Mouse (Mus musculus) macrophage (primary cell): Measurements from ENCODE around the gene Gm17657. TPM values are rescaled to one million over a fixed set of nuclear protein-coding genes. Genes with fewer than 3 reads are reported as not detected.

Experiments
- H3K27ac ChIP-seq: fragments of 350-480 bp; formaldehyde crosslinking; 2 replicates; pipeline ENCODE4 v1.9.0; 2021
- H3K36me3 ChIP-seq: fragments of 350-480 bp; formaldehyde crosslinking; 2 replicates; pipeline ENCODE4 v1.9.0; 2021; ENCODE audit errors: inconsistent target
- H3K4me3 ChIP-seq: fragments of 350-480 bp; formaldehyde crosslinking; 2 replicates; pipeline ENCODE4 v1.9.0; 2021; ENCODE audit errors: inconsistent target
- H3K79me2 ChIP-seq: fragments of 350-480 bp; formaldehyde crosslinking; 2 replicates; pipeline ENCODE4 v1.9.0; 2021; ENCODE audit errors: inconsistent target
- WGBS: methylation state at CpG from one replicate; pipeline ENCODE4 v1.1.7; 2026; ENCODE audit warnings: inconsistent platforms; ENCODE audit not compliant: missing documents; 5-methylcytosine and 5-hydroxymethylcytosine counted together
- polyA plus RNA-seq: library from polyadenylated mRNA; stranded (reverse); fragments of 250-400 nt; gene quantifications from 3 replicates; pipeline ENCODE4 v1.2.4, GENCODE M21; 2018; ENCODE audit warnings: inconsistent platforms

Gene Gm17657
- polyA plus RNA-seq, 1 experiment from 2014 or later: not detected

- H3K36me3 ChIP-seq: no peaks in the 10 kb centered on the region
- 90% methylated on average over 5 of the region's 5 CpGs for WGBS
- H3K27ac ChIP-seq: no peak overlapping the region
- H3K79me2 ChIP-seq: peaks cover 14% of the 10 kb centered on the region; the same call in 1 of the 2 replicates
- no peak overlapping the region for H3K4me3 ChIP-seq
Observed at GRCm38 (mm10) chr17:29558476-29558875, 9.0 kb upstream of the Gm17657 start.

- Histone ChIP-seq H3K36me3 (no peaks in the 10 kb centered on the region), H3K27ac (no peak overlapping the region), H3K79me2 (peaks cover 26% of the 10 kb centered on the region; the same call in 1 of the 2 replicates), H3K4me3 (no peak overlapping the region)
- WGBS: 78% methylated on average over 7 of the region's 7 CpGs
Observed at GRCm38 (mm10) chr17:29556893-29557292, 7.5 kb upstream of the Gm17657 start.

- H3K36me3 ChIP-seq: no peaks in the 10 kb centered on the region
- H3K4me3 ChIP-seq: no peak overlapping the region
- peaks cover 30% of the 10 kb centered on the region; the same call in 1 of the 2 replicates for H3K79me2 ChIP-seq
- WGBS: 93% methylated on average over 10 of the region's 10 CpGs
- no peak overlapping the region for H3K27ac ChIP-seq
Observed at GRCm38 (mm10) chr17:29556456-29556855, 7.0 kb upstream of the Gm17657 start.

- H3K4me3 ChIP-seq: no peak overlapping the region
- no peak overlapping the region for H3K27ac ChIP-seq
- H3K36me3 ChIP-seq: no peaks in the 10 kb centered on the region
- peaks cover 40% of the 10 kb centered on the region; the same call in 1 of the 2 replicates for H3K79me2 ChIP-seq
Observed at GRCm38 (mm10) chr17:29554176-29554575, 4.7 kb upstream of the Gm17657 start.

DNA sequence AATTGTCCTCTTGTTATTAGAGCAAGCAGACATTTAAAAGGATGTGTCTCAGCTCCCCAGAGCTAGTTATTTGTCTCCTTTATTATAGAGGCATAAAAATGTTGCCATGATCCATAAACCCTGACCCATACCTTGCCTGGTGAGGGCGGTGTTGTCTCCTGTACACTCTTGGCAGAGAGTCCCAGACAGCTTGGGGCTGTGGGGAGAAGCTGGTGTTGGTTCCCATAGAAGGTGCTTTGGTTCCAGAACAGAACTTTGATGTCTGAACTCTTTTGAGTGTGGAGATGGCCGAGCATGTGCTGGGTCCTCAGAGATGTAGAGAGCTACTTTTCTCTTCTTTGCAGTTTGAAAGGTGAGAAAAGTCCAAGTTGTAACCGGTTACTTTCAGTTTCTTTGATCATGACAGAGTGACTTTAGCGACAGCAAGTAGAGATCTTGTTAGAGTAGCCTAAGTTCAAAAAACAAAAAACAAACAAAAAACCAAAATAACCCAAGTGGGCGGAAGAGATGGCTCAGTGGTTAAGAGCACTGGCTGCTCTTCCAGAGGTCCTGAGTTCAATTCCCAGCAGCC is 2.8 kb upstream of the Gm17657 start, which contains the start of gene Tmem217:
Tmem217 (minus strand) TSS at position 224 of the 571 bp plus-strand sequence.
- no peak within 1 kb of the TSS for H3K4me3 ChIP-seq
- peaks cover 40% of the 10 kb centered on the region; the same call in 1 of the 2 replicates for H3K79me2 ChIP-seq
- H3K36me3 ChIP-seq: no peaks in the 10 kb centered on the region
- no peak within 1 kb of the TSS for H3K27ac ChIP-seq
- 87% methylated on average over 5 of the region's 5 CpGs for WGBS

GRCm38 (mm10) chr17:29551019-29551418 is 1.6 kb upstream of the Gm17657 start:
- Histone ChIP-seq H3K36me3 (no peaks in the 10 kb centered on the region), H3K27ac (no peak overlapping the region), H3K4me3 (no peak overlapping the region; the same call in 1 of the 2 replicates), H3K79me2 (peaks cover 40% of the 10 kb centered on the region; the same call in 1 of the 2 replicates)
- WGBS: 32% methylated on average over 5 of the region's 6 CpGs

- peak overlapping the region; percentile 18; the same call in 1 of the 2 replicates for H3K4me3 ChIP-seq
- no peaks in the 10 kb centered on the region for H3K36me3 ChIP-seq
- H3K27ac ChIP-seq: no peak overlapping the region
- peaks cover 30% of the 10 kb centered on the region; the same call in 1 of the 2 replicates for H3K79me2 ChIP-seq
- 4% methylated on average over 8 of the region's 8 CpGs for WGBS
Observed at GRCm38 (mm10) chr17:29548994-29549393, 444 bp downstream of the Gm17657 start.

DNA sequence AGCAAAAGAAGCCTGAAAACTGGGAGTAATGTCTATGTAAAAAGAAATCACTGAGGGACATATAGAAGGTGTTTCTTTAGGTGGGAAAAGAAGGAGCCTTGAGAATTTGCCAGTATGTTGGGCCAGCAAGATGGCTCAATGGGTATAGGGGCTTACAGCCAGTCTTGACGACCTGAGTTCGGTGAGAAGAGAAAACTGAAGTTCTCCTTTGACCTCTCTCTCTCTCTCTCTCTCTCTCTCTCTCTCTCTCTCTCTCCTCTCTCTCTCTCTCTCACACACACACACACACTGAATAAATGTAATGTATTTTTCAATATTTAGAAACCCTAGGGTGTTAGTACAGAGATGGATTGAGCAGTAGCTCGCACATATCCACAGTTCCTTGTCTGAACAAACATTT is 944 bp downstream of the Gm17657 start:
- Histone ChIP-seq H3K36me3 (no peaks in the 10 kb centered on the region), H3K27ac (no peak overlapping the region), H3K79me2 (peaks cover 27% of the 10 kb centered on the region; the same call in 1 of the 2 replicates), H3K4me3 (no peak overlapping the region)
- WGBS: 19% methylated on average over 3 of the region's 3 CpGs

DNA sequence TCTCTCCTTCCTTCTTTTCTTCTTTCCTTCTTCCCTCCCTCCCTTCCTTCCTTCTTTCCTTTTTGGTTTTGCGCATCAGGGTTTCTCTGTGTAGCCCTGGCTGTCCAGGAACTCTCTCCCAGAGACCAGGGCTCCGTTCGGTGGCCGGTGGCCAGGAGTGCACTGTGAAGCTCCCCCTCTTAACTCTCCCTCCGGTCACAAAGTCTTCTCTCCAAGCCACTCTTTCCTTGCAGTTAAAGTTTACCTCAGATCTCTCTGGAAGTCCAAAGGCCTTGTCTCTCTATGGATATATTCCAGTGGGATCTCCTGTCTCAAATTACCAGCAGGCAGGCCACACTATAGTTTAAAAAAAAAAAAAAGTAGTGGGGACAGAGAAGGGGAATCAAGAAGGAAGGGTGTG is 4.2 kb downstream of the Gm17657 start:
- no peak overlapping the region for H3K4me3 ChIP-seq
- WGBS: 100% methylated on average over 5 of the region's 5 CpGs
- no peak overlapping the region for H3K27ac ChIP-seq
- H3K36me3 ChIP-seq: no peaks in the 10 kb centered on the region
- peaks cover 5% of the 10 kb centered on the region; the same call in 1 of the 2 replicates for H3K79me2 ChIP-seq

- Histone ChIP-seq H3K4me3 (no peak overlapping the region), H3K36me3 (no peaks in the 10 kb centered on the region)
- WGBS: 89% methylated on average over 2 of the region's 2 CpGs
Observed at GRCm38 (mm10) chr17:29544064-29544463, 5.4 kb downstream of the Gm17657 start.

GRCm38 (mm10) chr17:29542831-29543690 is 6.4 kb downstream of the Gm17657 start:
- Histone ChIP-seq H3K4me3 (no peak overlapping the region), H3K27ac (no peak overlapping the region), H3K36me3 (no peaks in the 10 kb centered on the region), H3K79me2 (no peaks in the 10 kb centered on the region)
- 94% methylated on average over 19 of the region's 19 CpGs for WGBS

More at GRCm38 (mm10) chr17:29544064-29544463, 5.4 kb downstream of the Gm17657 start:
- Histone ChIP-seq H3K27ac (no peak overlapping the region), H3K79me2 (no peaks in the 10 kb centered on the region)

DNA sequence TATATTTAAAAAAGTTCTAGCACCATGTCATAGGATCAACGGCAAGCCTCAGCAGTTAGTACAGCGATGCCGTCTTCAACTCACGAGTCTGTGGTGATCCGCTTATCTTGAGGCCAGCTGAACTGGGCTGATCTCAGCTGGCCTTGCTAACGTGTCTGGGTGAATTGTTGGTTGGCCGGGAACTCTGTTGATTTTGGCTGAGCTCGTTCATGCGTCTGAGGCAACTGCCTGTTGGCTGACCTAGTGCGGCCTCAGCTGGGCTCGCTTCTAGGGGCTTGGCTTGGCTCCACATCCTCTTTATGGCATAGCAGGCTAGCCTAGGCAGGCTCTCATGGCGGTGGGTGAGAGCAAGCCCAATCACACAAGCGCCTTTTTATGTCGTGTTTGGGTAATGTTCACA is 8.0 kb downstream of the Gm17657 start:
- H3K4me3 ChIP-seq: no peak overlapping the region
- WGBS: 93% methylated on average over 14 of the region's 14 CpGs
- H3K27ac ChIP-seq: no peak overlapping the region
- no peaks in the 10 kb centered on the region for H3K36me3 ChIP-seq
- no peaks in the 10 kb centered on the region for H3K79me2 ChIP-seq

- Histone ChIP-seq H3K27ac (no peak overlapping the region), H3K79me2 (no peaks in the 10 kb centered on the region), H3K36me3 (no peaks in the 10 kb centered on the region), H3K4me3 (no peak overlapping the region)
- WGBS: 95% methylated on average over 8 of the region's 8 CpGs
Observed at GRCm38 (mm10) chr17:29540426-29540825, 9.0 kb downstream of the Gm17657 start.

DNA sequence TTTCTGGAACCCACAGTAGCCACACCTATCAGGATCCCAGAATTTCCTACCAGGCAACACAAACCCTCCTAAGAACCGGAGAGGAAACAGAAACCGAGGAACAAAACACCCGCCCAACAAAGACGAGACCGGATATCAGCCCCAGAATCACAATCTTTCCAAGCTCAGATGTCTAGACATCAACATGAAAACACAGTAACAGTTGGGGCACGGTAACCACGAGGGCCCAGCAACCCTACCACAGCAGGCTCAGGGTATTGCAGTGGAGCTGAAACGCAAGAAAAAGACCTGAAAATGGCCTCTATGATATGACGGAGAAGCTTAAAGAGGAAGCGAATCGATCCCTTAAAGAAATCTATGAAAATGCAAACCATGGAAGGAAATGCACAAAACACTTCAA is 15.6 kb downstream of the Gm17657 start:
- H3K4me3 ChIP-seq: no peak overlapping the region
- H3K79me2 ChIP-seq: no peaks in the 10 kb centered on the region
- WGBS: 85% methylated on average over 11 of the region's 11 CpGs
- no peaks in the 10 kb centered on the region for H3K36me3 ChIP-seq
- no peak overlapping the region for H3K27ac ChIP-seq
